Mouse (Mus musculus) left cerebral cortex, postnatal 14 days (tissue): Measurements from ENCODE around the gene Snx14. TPM values are rescaled to one million over a fixed set of nuclear protein-coding genes. Genes with fewer than 3 reads are reported as not detected.
"Not testable (repeated sequence)": the region's sequence is repeated elsewhere in the genome, so short reads cannot be mapped to it uniquely, and the experiment has no call there.

Experiments used
- DNase-seq, 2 experiments: peaks; one replicate each; pipeline ENCODE4 v3.0.0; 2021 to 2022; ENCODE audit warnings: low spot score in 2 of 2, mixed read lengths in 1 of 2
- intact Hi-C: fragments of 180-260 bp; cut with DNase I; formaldehyde crosslinking; loops from one replicate; pipeline ENCODE4 v1.15.1; 2025
- long read RNA-seq, 2 experiments: library from polyadenylated mRNA; stranded (forward); transcript quantifications; one replicate each; pipeline ENCODE4 v2.0.0; 2021
- total RNA-seq, 2 experiments: library from RNA; stranded (reverse); gene quantifications; 2 replicates each; pipeline ENCODE4 v1.2.3; 2021

Gene Snx14
- total RNA-seq, result 10 to 100 TPM; 49.7 to 51.1 TPM
- long read RNA-seq, experiment 1, transcript Snx14-207 (29 exons, 3,082 nt), result major isoform, 40 of 50 reads
- long read RNA-seq, experiment 1, partial matches to known transcripts, result 2 of 50 reads
- long read RNA-seq, experiment 1, other reads (novel, unspliced or antisense), result 5 of 50 reads
- long read RNA-seq, experiment 2, transcript Snx14-207 (29 exons, 3,082 nt), result major isoform, 18 of 32 reads
- long read RNA-seq, experiment 2, partial matches to known transcripts, result 2 of 32 reads
- long read RNA-seq, experiment 2, other reads (novel, unspliced or antisense), result 10 of 32 reads

GRCm38 (mm10) chr9:88438555-88439237 lies at the start of gene Snx14:
Gene Snx14 (minus strand): TSS chr9:88438958.
- intact Hi-C loops, result loop anchor here (2.0 to 5.0 kb wide), 2 partner anchors 44 to 84 kb away; partner anchors contain the start of gene Syncrip
- peak; percentile 96 to 97 for DNase-seq

- no peak for DNase-seq
- intact Hi-C loops, result loop anchor here (5.0 kb wide), 1 partner anchor 47 kb away; the partner anchor contains the start of gene Snx14
Measured at GRCm38 (mm10) chr9:88484531-88484930, 45.8 kb upstream of the Snx14 start.

- intact Hi-C loops, result loop anchor here (2.0 to 5.0 kb wide), 2 partner anchors 40 to 46 kb away; partner anchors contain the start of gene Snx14
- peak; percentile 80 to 81 for DNase-seq
Measured at GRCm38 (mm10) chr9:88482829-88483396, 44.2 kb upstream of the Snx14 start.

- intact Hi-C loops, result loop anchor here (2.0 to 5.0 kb wide), 2 partner anchors 40 to 45 kb away; partner anchors contain the start of gene Snx14
- peak; percentile 86 to 89 for DNase-seq
Measured at GRCm38 (mm10) chr9:88482230-88482828, 43.6 kb upstream of the Snx14 start, which contains the start of gene Syncrip. Gene Syncrip (minus strand): TSS chr9:88482574.

GRCm38 (mm10) chr9:88481791-88482160 lies 43.0 kb upstream of the Snx14 start:
- intact Hi-C loops, result loop anchor here (2.0 to 5.0 kb wide), 2 partner anchors 41 to 44 kb away; partner anchors contain the start of gene Snx14
- peak; percentile 17 to 40 for DNase-seq

- DNase-seq, result peak; percentile 16 to 37
- intact Hi-C loops, result loop anchor here (5.0 kb wide), 1 partner anchor 44 kb away; the partner anchor contains the start of gene Snx14
Measured at GRCm38 (mm10) chr9:88481061-88481790, 42.5 kb upstream of the Snx14 start.

GRCm38 (mm10) chr9:88480120-88480519 lies 41.4 kb upstream of the Snx14 start:
- DNase-seq, result no peak
- intact Hi-C loops, result loop anchor here (5.0 kb wide), 1 partner anchor 43 kb away; the partner anchor contains the start of gene Snx14

- intact Hi-C loops, result no loop called here
- no peak for DNase-seq
Measured at GRCm38 (mm10) chr9:88476138-88476537, 37.4 kb upstream of the Snx14 start.

GRCm38 (mm10) chr9:88461017-88461416 lies 22.3 kb upstream of the Snx14 start:
- DNase-seq, intact Hi-C loops: not testable (repeated sequence)

- no peak for DNase-seq
- intact Hi-C loops, result loop anchor here (2.0 to 5.0 kb wide), 2 partner anchors 42 to 83 kb away; partner anchors contain the start of gene Syncrip
Measured at GRCm38 (mm10) chr9:88439991-88440390, 1.2 kb upstream of the Snx14 start.

GRCm38 (mm10) chr9:88439238-88439600 lies 461 bp upstream of the Snx14 start:
- no peak for DNase-seq
- intact Hi-C loops, result loop anchor here (2.0 to 5.0 kb wide), 2 partner anchors 43 to 84 kb away; partner anchors contain the start of gene Syncrip

GRCm38 (mm10) chr9:88438237-88438554 lies 562 bp downstream of the Snx14 start:
- intact Hi-C loops, result loop anchor here (2.0 to 5.0 kb wide), 2 partner anchors 44 to 85 kb away; partner anchors contain the start of gene Syncrip
- DNase-seq, result no peak

GRCm38 (mm10) chr9:88437342-88438236 lies 1.2 kb downstream of the Snx14 start:
- no peak for DNase-seq
- intact Hi-C loops, result loop anchor here (2.0 to 5.0 kb wide), 2 partner anchors 45 to 85 kb away; partner anchors contain the start of gene Syncrip

GRCm38 (mm10) chr9:88424356-88424755 lies 14.4 kb downstream of the Snx14 start:
- intact Hi-C loops, result no loop called here
- DNase-seq, result no peak

GRCm38 (mm10) chr9:88422428-88422827 lies 16.3 kb downstream of the Snx14 start:
- intact Hi-C loops, result no loop called here
- DNase-seq, result no peak

- intact Hi-C loops, result no loop called here
Measured at GRCm38 (mm10) chr9:88416752-88417151, 22.0 kb downstream of the Snx14 start.

GRCm38 (mm10) chr9:88409978-88410377 lies 28.8 kb downstream of the Snx14 start:
- DNase-seq, result no peak
- intact Hi-C loops, result no loop called here

More at GRCm38 (mm10) chr9:88416752-88417151, 22.0 kb downstream of the Snx14 start:
- DNase-seq, result no peak

GRCm38 (mm10) chr9:88404515-88404914 lies 34.2 kb downstream of the Snx14 start:
- intact Hi-C loops, result no loop called here
- no peak for DNase-seq
